Mouse (Mus musculus): ENCODE data around the gene Rapgef2. TPM values are rescaled to one million over a fixed set of nuclear protein-coding genes. Genes with fewer than 3 reads are reported as not detected.

Rapgef2 gene
- total RNA-seq, 4 experiments from 2014 or later: 12.7 to 14.4 (median 13.4) TPM

DNA sequence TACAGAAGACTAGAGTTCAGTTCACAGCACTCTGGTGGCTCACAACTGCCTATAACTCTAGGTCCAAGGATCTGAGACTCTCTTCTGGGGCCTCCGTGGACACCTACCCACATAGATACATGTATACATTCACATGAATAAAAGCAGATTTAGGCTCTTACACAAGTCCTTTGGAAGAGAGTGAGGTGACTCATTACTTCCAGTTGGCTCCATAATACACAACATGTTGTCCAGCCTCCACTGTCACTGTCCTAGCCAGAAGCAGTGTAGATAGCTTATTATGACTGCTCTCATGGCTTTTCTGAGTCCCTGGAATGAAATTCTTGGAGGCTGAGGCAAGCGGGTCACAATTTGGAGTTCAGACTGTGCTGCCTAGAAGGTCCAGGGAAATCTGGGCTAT is 251.9 kb downstream of the Rapgef2 start:
- DNase-seq (ENCODE audit: low spot score in 2 of 2): no peak

DNA sequence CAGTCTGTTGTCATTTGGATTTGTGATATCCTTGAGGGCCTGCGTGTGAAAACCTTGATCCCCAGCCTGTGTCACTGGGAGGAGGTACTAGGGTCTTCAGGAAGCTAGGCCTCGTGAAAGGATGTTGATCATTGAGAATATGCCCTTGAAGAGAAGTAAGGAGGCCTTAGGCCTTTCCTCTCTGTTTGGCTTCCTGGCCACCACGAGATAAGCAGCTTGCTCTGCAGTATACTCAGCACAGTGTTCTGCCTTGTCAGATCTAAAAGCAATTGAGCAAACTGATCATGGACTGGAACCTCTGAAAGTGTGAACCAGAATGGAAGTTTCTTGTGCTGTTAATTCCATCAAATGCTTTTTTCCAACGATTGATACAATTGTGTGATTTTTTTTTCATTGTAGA is 255.5 kb downstream of the Rapgef2 start:
- no peak for DNase-seq (ENCODE audit: low spot score in 2 of 2)

DNA sequence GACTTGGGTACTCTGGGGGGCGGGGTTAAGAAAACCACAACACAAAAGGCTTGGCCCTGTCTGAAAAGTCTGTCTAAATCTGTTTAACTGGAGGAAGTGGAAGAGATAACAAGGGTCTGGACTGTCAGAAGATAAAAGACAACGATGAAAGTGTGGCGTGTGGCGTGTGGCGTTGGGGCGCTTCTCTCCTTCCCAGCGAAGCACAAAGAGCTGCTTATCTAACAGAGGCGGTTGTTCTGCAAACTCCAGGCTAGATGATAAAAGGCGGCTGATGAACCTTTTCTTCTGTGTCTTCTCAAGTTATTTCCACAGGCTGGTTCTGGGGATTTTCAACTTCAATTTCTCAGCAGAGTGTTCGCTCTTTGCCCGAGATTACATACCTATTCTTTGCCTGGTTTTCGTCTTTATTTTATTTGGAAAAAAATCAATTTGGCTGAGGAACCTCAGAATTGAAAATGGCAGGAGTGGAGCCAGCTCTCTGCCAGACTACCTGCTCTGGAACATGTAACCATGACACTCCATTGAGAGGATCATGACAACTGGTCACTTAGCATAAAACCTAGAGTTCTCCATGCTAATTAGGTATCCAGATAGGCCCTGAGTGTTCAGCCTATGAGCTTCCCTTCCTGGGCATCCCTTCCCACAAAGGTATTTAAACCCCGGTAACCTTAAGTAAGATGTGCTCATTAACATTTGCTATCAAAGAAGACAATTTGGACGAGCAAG is 258.0 kb downstream of the Rapgef2 start:
- DNase-seq (ENCODE audit: low spot score in 2 of 2): no peak

DNA sequence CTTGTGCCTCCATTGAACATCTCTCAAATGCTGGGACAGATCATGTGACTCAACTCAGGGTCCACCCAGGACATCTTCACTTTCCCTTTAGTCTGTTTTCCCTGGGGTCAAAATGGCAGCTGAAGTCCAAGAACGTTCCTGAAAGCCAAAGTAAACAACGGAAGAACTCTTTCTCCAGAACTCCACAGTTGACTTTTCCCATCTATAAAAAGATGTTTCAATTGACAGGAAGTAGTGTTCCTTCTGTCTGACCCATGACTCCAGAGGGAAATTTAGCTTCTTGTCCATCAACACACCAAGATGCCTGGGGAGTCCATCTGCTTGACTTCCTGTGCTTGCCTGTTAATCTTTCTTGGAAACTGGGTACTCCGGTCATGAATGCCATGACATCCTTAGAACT is 260.3 kb downstream of the Rapgef2 start:
- DNase-seq (ENCODE audit: low spot score in 2 of 2): no peak

DNA sequence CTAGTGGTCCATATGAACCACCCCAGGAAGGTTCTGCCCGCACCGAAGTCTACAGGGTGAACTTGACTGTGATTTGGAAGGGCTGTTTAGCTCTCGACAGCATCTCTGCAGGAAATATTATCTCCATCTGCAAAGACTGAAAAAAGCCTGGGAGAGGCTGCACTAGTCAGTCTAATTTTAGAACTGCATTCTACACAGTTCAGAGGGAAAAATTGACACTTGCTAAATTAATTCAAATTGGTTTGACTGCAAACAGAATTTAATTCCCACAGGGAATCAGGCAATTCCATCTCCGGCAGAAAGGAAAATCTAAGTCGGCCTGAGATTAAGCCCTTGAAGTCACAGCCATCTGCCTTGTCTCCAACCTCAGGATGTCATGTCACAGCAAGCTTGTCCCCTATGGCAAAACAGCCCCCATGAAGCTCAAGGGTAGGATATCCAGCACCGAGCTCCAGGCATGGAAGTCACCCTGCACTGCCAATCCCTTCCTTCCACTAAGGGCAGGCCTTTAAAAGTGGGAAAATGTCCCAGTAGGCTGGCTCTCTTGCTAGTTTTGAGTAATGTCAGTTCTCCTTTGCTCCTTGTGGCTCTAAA is 262.5 kb downstream of the Rapgef2 start:
- no peak for DNase-seq (ENCODE audit: low spot score in 2 of 2)

DNA sequence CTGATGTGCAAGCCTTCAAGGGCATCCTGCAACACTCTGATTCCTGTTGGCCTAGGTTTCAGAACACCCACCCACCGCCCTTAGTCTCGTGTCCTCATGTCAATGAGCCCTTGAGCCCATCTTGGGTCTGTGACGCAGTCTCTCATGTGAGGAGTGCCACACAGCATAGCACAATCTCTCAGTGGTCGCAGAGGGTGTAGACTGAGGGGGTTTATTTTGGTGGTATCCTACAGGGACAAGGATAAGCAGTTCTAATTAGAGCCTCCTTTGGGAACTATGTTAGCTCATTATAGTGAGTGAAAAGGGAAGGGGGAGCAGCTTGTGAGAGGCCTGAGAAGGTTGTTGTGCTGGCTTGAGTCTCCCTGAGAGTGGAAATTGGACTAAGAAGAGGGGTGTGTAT is 263.6 kb downstream of the Rapgef2 start:
- no peak for DNase-seq (ENCODE audit: low spot score in 2 of 2)

DNA sequence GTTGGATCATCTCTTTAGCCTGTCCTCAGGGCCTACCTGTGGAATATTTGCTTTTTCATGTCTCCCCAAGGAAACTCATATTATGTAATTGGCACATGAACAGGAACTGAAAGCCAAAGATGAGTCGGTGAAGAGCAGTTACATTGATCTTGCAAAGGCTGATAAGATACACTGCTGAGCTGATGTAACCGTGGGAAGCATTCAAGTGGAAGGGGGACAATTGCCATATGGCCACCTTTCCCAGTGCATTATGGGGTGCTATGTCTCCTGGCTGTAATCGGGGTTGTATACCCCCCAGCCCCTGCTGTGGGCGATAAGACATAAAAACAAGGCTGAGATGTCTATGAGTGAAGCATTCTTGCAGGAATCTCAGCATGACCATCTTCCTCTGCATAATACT is 268.9 kb downstream of the Rapgef2 start:
- DNase-seq (ENCODE audit: low spot score in 2 of 2): no peak

DNA sequence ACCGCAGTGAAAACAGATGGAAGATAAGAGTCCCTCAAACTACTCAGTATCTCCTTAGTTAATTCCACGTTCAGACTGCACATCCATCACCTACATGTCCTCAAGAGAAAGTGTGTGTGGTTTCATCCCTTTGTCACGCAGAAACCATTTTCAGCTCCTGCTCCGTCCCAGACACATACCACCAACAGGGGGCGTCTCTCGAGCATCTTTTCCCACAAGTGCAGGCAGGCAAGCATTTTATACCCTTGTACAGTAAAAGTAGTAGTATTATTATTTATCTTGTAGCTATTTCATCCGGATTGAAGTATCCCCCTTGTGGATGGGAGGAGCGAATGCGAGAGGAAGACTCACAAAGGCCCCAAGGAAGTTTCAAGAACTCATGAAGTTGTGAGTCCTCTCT is 269.5 kb downstream of the Rapgef2 start:
- no peak for DNase-seq (ENCODE audit: low spot score in 2 of 2)

DNA sequence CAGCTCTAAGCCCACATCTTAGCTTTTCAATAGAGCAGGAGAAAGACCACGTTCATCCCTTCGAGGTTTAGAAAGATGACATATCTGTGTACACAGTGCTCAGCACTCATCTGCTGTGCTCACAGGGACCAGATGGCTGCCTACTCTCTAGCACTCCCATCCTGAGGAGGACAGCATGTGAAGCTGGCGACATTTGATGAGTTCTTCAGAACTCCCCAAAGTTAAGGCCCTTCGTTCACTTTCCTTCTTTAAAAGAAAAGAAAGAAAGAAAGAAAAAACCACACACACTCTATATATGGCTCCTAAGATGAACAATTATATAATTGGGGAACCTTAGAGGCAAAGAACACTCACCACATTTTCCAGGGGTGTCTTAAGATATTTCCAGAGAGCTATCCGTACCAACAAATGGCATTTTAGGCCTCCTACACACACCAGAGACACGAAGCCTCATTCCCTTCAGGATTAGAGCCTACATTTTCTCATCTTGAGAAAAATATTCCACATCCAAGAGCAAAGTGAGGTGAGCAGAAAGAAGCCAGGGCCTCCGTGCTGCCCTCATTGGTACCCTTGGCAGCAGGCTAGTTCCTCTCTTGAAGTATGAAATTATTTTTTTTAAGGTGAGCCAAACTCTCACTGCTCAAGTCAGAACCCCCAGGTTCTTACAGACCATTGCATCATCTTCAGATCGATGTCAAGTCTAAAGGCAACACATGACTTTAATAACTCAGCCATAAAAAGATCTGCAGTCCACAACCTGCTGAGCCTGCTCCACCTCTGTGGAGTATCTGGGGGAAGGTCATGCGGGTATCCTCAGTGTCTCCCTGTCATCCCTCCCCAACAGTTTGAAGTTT is 270.5 kb downstream of the Rapgef2 start:
- no peak for DNase-seq (ENCODE audit: low spot score in 2 of 2)

Other genes starting within 250 kb of the Rapgef2 start
- gene Gm17359, start 50.1 kb upstream of the Rapgef2 start, total RNA-seq (2022): not detected

Data from gastrocnemius, adult 8-10 months (tissue).